Mouse (Mus musculus): ENCODE measurements around the gene Ppp2r5e. TPM values are rescaled to one million over a fixed set of nuclear protein-coding genes. Genes with fewer than 3 reads are reported as not detected.
"Not testable (repeated sequence)": the region's sequence is repeated elsewhere in the genome, so short reads cannot be mapped to it uniquely, and the experiment has no call there.

Ppp2r5e gene
- polyA plus RNA-seq, 1 experiment from 2014 or later: 25.3 TPM

GRCm38 (mm10) chr12:75450592-75450991, 145.5 kb downstream of the Ppp2r5e start:
- Histone ChIP-seq H3K36me3 (peaks cover 37% of the 10 kb centered on the region), H3K27ac (replicated peaks) (no peak overlapping the region), H3K4me2 (replicated peaks) (no peak overlapping the region), H3K9me3 (no peaks in the 10 kb centered on the region), H3K9ac (replicated peaks) (no peak overlapping the region), H3K27me3 (no peaks in the 10 kb centered on the region), H3K4me3 (no peak overlapping the region), H3K4me1 (no peaks in the 10 kb centered on the region)
- no peak for ATAC-seq (ENCODE audit: low FRiP score, low read depth)
- 93% methylated on average over 8 of the region's 8 CpGs for WGBS

GRCm38 (mm10) chr12:75450011-75450410, 146.0 kb downstream of the Ppp2r5e start:
- Histone ChIP-seq H3K36me3 (peaks cover 37% of the 10 kb centered on the region), H3K9ac (replicated peaks) (no peak overlapping the region), H3K27me3 (no peaks in the 10 kb centered on the region), H3K4me2 (replicated peaks) (no peak overlapping the region), H3K4me1 (no peaks in the 10 kb centered on the region), H3K9me3 (no peaks in the 10 kb centered on the region), H3K27ac (replicated peaks) (no peak overlapping the region), H3K4me3 (no peak overlapping the region)
- 79% methylated on average over 14 of the region's 14 CpGs for WGBS
- ATAC-seq (ENCODE audit: low FRiP score, low read depth): no peak

GRCm38 (mm10) chr12:75449475-75449966, 146.5 kb downstream of the Ppp2r5e start:
- no peak overlapping the region for H3K4me2 ChIP-seq (replicated peaks)
- peaks cover 37% of the 10 kb centered on the region for H3K36me3 ChIP-seq
- H3K9me3 ChIP-seq: no peaks in the 10 kb centered on the region
- ATAC-seq (ENCODE audit: low FRiP score, low read depth): no peak
- H3K27ac ChIP-seq (replicated peaks): no peak overlapping the region
- WGBS: 77% methylated on average over 6 of the region's 6 CpGs
- H3K9ac ChIP-seq (replicated peaks): no peak overlapping the region
- H3K27me3 ChIP-seq: no peaks in the 10 kb centered on the region
- H3K4me1 ChIP-seq: no peaks in the 10 kb centered on the region
- no peak overlapping the region for H3K4me3 ChIP-seq

- Histone ChIP-seq H3K4me3 (no peak overlapping the region), H3K9me3 (no peaks in the 10 kb centered on the region), H3K36me3 (peaks cover 37% of the 10 kb centered on the region), H3K27ac (replicated peaks) (no peak overlapping the region), H3K9ac (replicated peaks) (no peak overlapping the region), H3K4me2 (replicated peaks) (no peak overlapping the region), H3K4me1 (no peaks in the 10 kb centered on the region), H3K27me3 (no peaks in the 10 kb centered on the region)
- no peak for ATAC-seq (ENCODE audit: low FRiP score, low read depth)
- WGBS: 92% methylated on average over 5 of the region's 5 CpGs
Observed at GRCm38 (mm10) chr12:75448921-75449320, 147.1 kb downstream of the Ppp2r5e start.

DNA sequence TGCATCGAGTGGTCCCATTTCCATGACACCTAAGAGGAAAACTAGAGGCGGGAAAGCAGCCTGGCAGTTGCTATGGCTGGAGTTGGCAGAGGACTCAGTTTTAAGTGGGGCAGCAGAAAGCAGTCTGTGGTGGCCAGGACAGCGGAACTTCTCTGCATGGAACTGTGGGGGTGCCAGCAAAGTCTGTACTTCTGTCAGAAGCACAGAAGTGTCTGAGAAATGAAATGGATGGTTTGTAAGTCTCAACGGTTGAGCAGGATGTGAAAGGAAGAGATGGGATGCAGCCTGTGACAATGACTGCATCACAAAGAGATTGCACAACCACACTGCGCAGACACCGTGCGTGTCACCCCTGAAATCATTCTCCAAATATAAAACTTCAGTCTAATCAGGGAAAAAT, 149.8 kb downstream of the Ppp2r5e start:
- no peaks in the 10 kb centered on the region for H3K27me3 ChIP-seq
- 88% methylated on average over 7 of the region's 7 CpGs for WGBS

DNA sequence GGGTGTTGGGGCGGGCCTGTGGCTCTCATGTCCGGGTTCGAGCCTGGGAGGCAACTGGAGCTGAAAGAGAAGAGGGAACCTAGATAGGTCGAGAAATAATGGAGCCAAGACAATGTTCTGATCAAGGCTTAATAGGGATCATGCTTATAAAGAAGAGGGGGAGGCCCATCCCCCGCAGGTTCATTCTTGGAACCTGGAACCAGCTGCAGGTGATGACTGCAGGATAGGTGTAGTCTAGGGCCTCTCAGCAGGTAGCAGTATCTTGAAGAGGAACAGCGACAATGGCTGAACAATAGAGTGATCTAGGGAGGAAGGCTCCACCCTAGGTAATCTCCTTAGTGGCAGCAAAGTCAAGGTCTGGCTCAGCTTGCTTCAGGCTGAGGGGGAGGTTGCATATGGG, 163.6 kb downstream of the Ppp2r5e start:
- H3K9ac ChIP-seq (replicated peaks); H3K27ac ChIP-seq (replicated peaks); H3K36me3 ChIP-seq; H3K4me1 ChIP-seq; H3K4me3 ChIP-seq; H3K27me3 ChIP-seq; H3K4me2 ChIP-seq (replicated peaks); H3K9me3 ChIP-seq; ATAC-seq (ENCODE audit: low FRiP score, low read depth): not testable (repeated sequence)
- WGBS: 81% methylated on average over 6 of the region's 6 CpGs

More for the DNA sequence above, 149.8 kb downstream of the Ppp2r5e start:
- Histone ChIP-seq H3K9me3 (no peaks in the 10 kb centered on the region), H3K4me1 (no peaks in the 10 kb centered on the region), H3K27ac (replicated peaks) (no peak overlapping the region), H3K36me3 (peaks cover 12% of the 10 kb centered on the region), H3K4me2 (replicated peaks) (no peak overlapping the region), H3K4me3 (no peak overlapping the region), H3K9ac (replicated peaks) (no peak overlapping the region)
- no peak for ATAC-seq (ENCODE audit: low FRiP score, low read depth)

GRCm38 (mm10) chr12:75429685-75430396, 166.2 kb downstream of the Ppp2r5e start:
- H3K27ac ChIP-seq (replicated peaks): no peak overlapping the region
- H3K36me3 ChIP-seq: no peaks in the 10 kb centered on the region
- no peak overlapping the region for H3K9ac ChIP-seq (replicated peaks)
- no peaks in the 10 kb centered on the region for H3K27me3 ChIP-seq
- no peaks in the 10 kb centered on the region for H3K4me1 ChIP-seq
- WGBS: 82% methylated on average over 1 of the region's 1 CpGs
- ATAC-seq (ENCODE audit: low FRiP score, low read depth): no peak
- H3K9me3 ChIP-seq: no peaks in the 10 kb centered on the region
- H3K4me2 ChIP-seq (replicated peaks): no peak overlapping the region
- no peak overlapping the region for H3K4me3 ChIP-seq

DNA sequence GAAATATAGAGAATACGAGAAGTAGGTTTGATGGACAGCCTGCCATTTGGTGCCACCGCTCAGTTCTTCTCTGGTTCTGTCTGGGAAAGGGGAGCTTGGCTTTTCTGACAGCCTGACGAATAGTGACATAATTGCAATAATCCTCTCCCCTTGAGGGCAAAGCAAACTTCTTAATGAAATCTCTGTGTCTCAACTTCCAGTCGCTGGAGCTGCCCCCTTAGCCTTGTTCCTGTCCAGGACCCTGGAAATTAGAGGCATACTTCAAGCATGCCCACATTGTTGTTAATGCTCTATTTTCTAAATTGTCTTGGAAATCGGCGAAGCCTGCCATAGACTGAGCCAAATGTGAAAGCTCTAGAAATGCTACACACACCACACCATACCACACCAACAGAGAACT, 167.3 kb downstream of the Ppp2r5e start:
- no peak overlapping the region for H3K4me2 ChIP-seq (replicated peaks)
- 83% methylated on average over 6 of the region's 6 CpGs for WGBS
- no peaks in the 10 kb centered on the region for H3K36me3 ChIP-seq
- H3K27me3 ChIP-seq: no peaks in the 10 kb centered on the region
- ATAC-seq (ENCODE audit: low FRiP score, low read depth): no peak
- no peak overlapping the region for H3K27ac ChIP-seq (replicated peaks)
- H3K4me1 ChIP-seq: no peaks in the 10 kb centered on the region
- H3K4me3 ChIP-seq: no peak overlapping the region
- no peaks in the 10 kb centered on the region for H3K9me3 ChIP-seq
- no peak overlapping the region for H3K9ac ChIP-seq (replicated peaks)

GRCm38 (mm10) chr12:75425882-75426281, 170.2 kb downstream of the Ppp2r5e start:
- WGBS: 85% methylated on average over 7 of the region's 7 CpGs
- no peak overlapping the region for H3K9ac ChIP-seq (replicated peaks)
- H3K4me3 ChIP-seq: no peak overlapping the region
- ATAC-seq (ENCODE audit: low FRiP score, low read depth): no peak
- H3K27me3 ChIP-seq: no peaks in the 10 kb centered on the region
- H3K9me3 ChIP-seq: no peaks in the 10 kb centered on the region
- H3K27ac ChIP-seq (replicated peaks): no peak overlapping the region
- no peaks in the 10 kb centered on the region for H3K36me3 ChIP-seq
- H3K4me1 ChIP-seq: no peaks in the 10 kb centered on the region
- H3K4me2 ChIP-seq (replicated peaks): no peak overlapping the region

GRCm38 (mm10) chr12:75424817-75425216, 171.2 kb downstream of the Ppp2r5e start:
- WGBS: 90% methylated on average over 4 of the region's 4 CpGs
- H3K9me3 ChIP-seq: no peaks in the 10 kb centered on the region
- H3K4me3 ChIP-seq: no peak overlapping the region
- no peak for ATAC-seq (ENCODE audit: low FRiP score, low read depth)
- H3K36me3 ChIP-seq: no peaks in the 10 kb centered on the region
- H3K27ac ChIP-seq (replicated peaks): no peak overlapping the region
- no peak overlapping the region for H3K4me2 ChIP-seq (replicated peaks)
- H3K9ac ChIP-seq (replicated peaks): no peak overlapping the region
- no peaks in the 10 kb centered on the region for H3K4me1 ChIP-seq
- H3K27me3 ChIP-seq: no peaks in the 10 kb centered on the region

DNA sequence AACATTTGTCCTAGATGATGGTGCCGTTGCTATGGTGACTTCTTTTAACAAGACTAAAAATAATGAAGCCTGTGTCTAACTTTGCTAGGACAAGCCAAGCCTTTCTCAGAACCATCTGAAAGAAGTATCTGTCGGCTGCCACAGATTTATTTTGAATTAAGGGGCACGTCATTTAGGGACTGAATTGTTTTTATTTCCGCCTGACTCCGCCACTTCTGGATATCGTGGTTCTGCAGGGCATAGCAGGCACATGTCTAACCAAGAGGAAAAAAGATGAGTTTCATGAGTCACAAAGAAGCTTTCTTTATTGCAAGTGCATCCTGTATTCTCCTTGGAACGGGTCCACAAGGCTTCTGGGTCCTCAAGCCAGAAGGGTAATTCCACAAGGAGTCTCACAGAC, 171.7 kb downstream of the Ppp2r5e start:
- Histone ChIP-seq H3K4me3 (no peak overlapping the region), H3K9ac (replicated peaks) (no peak overlapping the region), H3K4me1 (no peaks in the 10 kb centered on the region), H3K36me3 (no peaks in the 10 kb centered on the region), H3K4me2 (replicated peaks) (no peak overlapping the region), H3K27ac (replicated peaks) (no peak overlapping the region), H3K9me3 (no peaks in the 10 kb centered on the region), H3K27me3 (no peaks in the 10 kb centered on the region)
- ATAC-seq (ENCODE audit: low FRiP score, low read depth): no peak
- 80% methylated on average over 7 of the region's 7 CpGs for WGBS

- Histone ChIP-seq H3K9me3 (no peaks in the 10 kb centered on the region), H3K27ac (replicated peaks) (no peak within 1 kb of the TSS), H3K4me3 (no peak within 1 kb of the TSS), H3K36me3 (no peaks in the 10 kb centered on the region), H3K27me3 (no peaks in the 10 kb centered on the region), H3K4me2 (replicated peaks) (no peak within 1 kb of the TSS), H3K4me1 (no peaks in the 10 kb centered on the region), H3K9ac (replicated peaks) (no peak within 1 kb of the TSS)
- WGBS: 91% methylated on average over 4 of the region's 4 CpGs
- ATAC-seq (ENCODE audit: low FRiP score, low read depth): no peak
Observed at GRCm38 (mm10) chr12:75416681-75417080, 179.4 kb downstream of the Ppp2r5e start, which contains the start of gene Gphb5. Gene Gphb5, minus strand, starts transcription at chr12:75416781.

DNA sequence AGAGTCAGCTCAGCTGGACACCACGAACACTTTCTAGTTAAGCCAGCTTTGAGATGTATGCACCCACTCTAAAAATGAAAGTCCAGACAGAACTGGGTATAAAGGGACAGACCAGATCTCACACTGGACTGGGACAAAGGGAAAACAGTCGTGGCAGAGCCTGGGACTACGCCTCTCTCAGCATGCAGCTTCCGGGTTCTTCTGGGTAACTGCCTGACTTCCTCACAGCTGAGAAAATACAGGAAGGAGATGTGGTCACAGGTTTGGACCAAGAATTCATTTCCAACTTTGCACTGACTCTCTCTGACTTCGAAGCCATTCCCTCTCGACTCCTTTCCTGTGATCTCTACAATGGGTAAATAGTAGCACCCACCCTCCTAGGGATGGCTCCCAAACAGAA, 181.1 kb downstream of the Ppp2r5e start:
- 69% methylated on average over 6 of the region's 6 CpGs for WGBS
- Histone ChIP-seq H3K36me3 (no peaks in the 10 kb centered on the region), H3K9ac (replicated peaks) (no peak overlapping the region), H3K4me2 (replicated peaks) (no peak overlapping the region), H3K4me3 (no peak overlapping the region), H3K27me3 (no peaks in the 10 kb centered on the region), H3K9me3 (no peaks in the 10 kb centered on the region), H3K4me1 (no peaks in the 10 kb centered on the region), H3K27ac (replicated peaks) (no peak overlapping the region; the same call in 1 of the 2 replicates)
- ATAC-seq (ENCODE audit: low FRiP score, low read depth): no peak

Measured in midbrain, embryonic 12.5 days (tissue).